Mouse (Mus musculus) MEL (cell line): Measurements from ENCODE around the gene Ambra1. TPM values are rescaled to one million over a fixed set of nuclear protein-coding genes. Genes with fewer than 3 reads are reported as not detected.

ENCODE experiments used
- DNase-seq: peaks from one replicate; pipeline ENCODE4 v3.0.0; 2011; ENCODE audit warnings: low read depth, low spot score
- H3K27ac ChIP-seq: 2 replicates; pipeline ENCODE4 v1.5.1; 2012; ENCODE audit warnings: low read depth, mild to moderate bottlenecking, control low read depth, low read length, moderate library complexity; ENCODE audit not compliant: control insufficient read depth
- H3K27me3 ChIP-seq, 2 experiments: fragments of 150-350 bp in 1 of 2; sonication (generic) in 1 of 2; 2 replicates each; pipeline ENCODE4 v1.6.1; 2012; ENCODE audit warnings: low read length in 2 of 2, mild to moderate bottlenecking in 2 of 2, improper control_type of control experiment in 1 of 2, moderate library complexity in 1 of 2; ENCODE audit not compliant: insufficient read depth in 2 of 2, control insufficient read depth in 1 of 2
- H3K36me3 ChIP-seq, 2 experiments: 2 replicates each; pipeline ENCODE4 v1.6.1; 2012 to 2014; ENCODE audit warnings: low read length in 2 of 2, improper control_type of control experiment in 1 of 2, inconsistent platforms in 1 of 2, mild to moderate bottlenecking in 1 of 2; ENCODE audit not compliant: insufficient read depth in 2 of 2, control insufficient read depth in 1 of 2
- H3K4me1 ChIP-seq, 2 experiments: fragments of 150-350 bp in 1 of 2; sonication (generic) in 1 of 2; 2 replicates each; pipeline ENCODE4 v1.6.1; 2012; ENCODE audit warnings: low read length in 2 of 2, improper control_type of control experiment in 1 of 2, mild to moderate bottlenecking in 1 of 2; ENCODE audit not compliant: insufficient read depth in 2 of 2, control insufficient read depth in 1 of 2
- H3K4me3 ChIP-seq, 2 experiments: fragments of 150-350 bp in 1 of 2; sonication (generic) in 1 of 2; 2 replicates each; pipeline ENCODE4 v1.5.1; 2012; ENCODE audit warnings: low read depth in 2 of 2, low read length in 2 of 2, mild to moderate bottlenecking in 2 of 2, moderate library complexity in 2 of 2, control low read depth in 1 of 2, improper control_type of control experiment in 1 of 2; ENCODE audit not compliant: control insufficient read depth in 1 of 2, insufficient read depth in 1 of 2
- H3K79me2 ChIP-seq: 2 replicates; pipeline ENCODE4 v1.6.1; 2012; ENCODE audit warnings: mild to moderate bottlenecking, low read length, moderate library complexity; ENCODE audit not compliant: control insufficient read depth, poor library complexity, insufficient read depth
- H3K9ac ChIP-seq: 2 replicates; pipeline ENCODE4 v1.6.1; 2012; ENCODE audit warnings: low read depth, mild to moderate bottlenecking, control low read depth, low read length, moderate library complexity; ENCODE audit not compliant: control insufficient read depth, poor library complexity, severe bottlenecking
- H3K9me3 ChIP-seq: fragments of 150-350 bp; sonication (generic); replicated peaks from 2 replicates; pipeline ENCODE4 v1.6.1; 2012; ENCODE audit warnings: mild to moderate bottlenecking, low read length, improper control_type of control experiment, moderate library complexity; ENCODE audit not compliant: insufficient read depth
- BHLHE40 ChIP-seq: IDR thresholded peaks from 2 replicates; pipeline ENCODE4 v1.6.1; 2012; ENCODE audit warnings: low read depth, mild to moderate bottlenecking, inconsistent platforms, low read length, improper control_type of control experiment, borderline replicate concordance
- CHD2 ChIP-seq: IDR thresholded peaks from 2 replicates; pipeline ENCODE4 v1.6.1; 2011; ENCODE audit warnings: low read length, improper control_type of control experiment
- E2F4 ChIP-seq: IDR thresholded peaks from 2 replicates; pipeline ENCODE4 v1.6.1; 2011; ENCODE audit warnings: low read depth, low read length, improper control_type of control experiment, borderline replicate concordance
- EP300 ChIP-seq, 2 experiments: IDR thresholded peaks; 2 replicates each; pipeline ENCODE4 v1.6.1; 2011; ENCODE audit warnings: improper control_type of control experiment in 2 of 2, low read length in 2 of 2, low read depth in 1 of 2, mild to moderate bottlenecking in 1 of 2
- ETS1 ChIP-seq: IDR thresholded peaks from 2 replicates; pipeline ENCODE4 v1.6.1; 2012; ENCODE audit warnings: low read depth, mild to moderate bottlenecking, inconsistent platforms, low read length, improper control_type of control experiment, moderate library complexity
- GABPA ChIP-seq: IDR thresholded peaks from 2 replicates; pipeline ENCODE4 v1.6.1; 2012; ENCODE audit warnings: low read depth, mild to moderate bottlenecking, inconsistent platforms, low read length, improper control_type of control experiment, moderate library complexity
- GATA1 ChIP-seq: IDR thresholded peaks from 2 replicates; pipeline ENCODE4 v1.6.1; 2011; ENCODE audit warnings: low read depth, low read length, improper control_type of control experiment
- JUND ChIP-seq: IDR thresholded peaks from 2 replicates; pipeline ENCODE4 v1.6.1; 2011; ENCODE audit warnings: low read depth, mild to moderate bottlenecking, improper control_type of control experiment, low read length
- KAT2A ChIP-seq: conservative IDR thresholded peaks from 2 replicates; pipeline ENCODE4 v1.6.1; 2012; ENCODE audit warnings: low read depth, low read length, improper control_type of control experiment, inconsistent platforms
- MAFK ChIP-seq: IDR thresholded peaks from 2 replicates; pipeline ENCODE4 v1.6.1; 2011; ENCODE audit warnings: low read depth, mild to moderate bottlenecking, low read length, improper control_type of control experiment, borderline replicate concordance
- MAX ChIP-seq: IDR thresholded peaks from 2 replicates; pipeline ENCODE4 v1.6.1; 2011; ENCODE audit warnings: low read length, improper control_type of control experiment
- MAZ ChIP-seq: IDR thresholded peaks from 2 replicates; pipeline ENCODE4 v1.6.1; 2012; ENCODE audit warnings: low read depth, mild to moderate bottlenecking, inconsistent platforms, low read length, improper control_type of control experiment
- MEF2A ChIP-seq: IDR thresholded peaks from 2 replicates; pipeline ENCODE4 v1.6.1; 2014; ENCODE audit warnings: low read depth, mild to moderate bottlenecking, inconsistent platforms, low read length, improper control_type of control experiment; ENCODE audit not compliant: poor library complexity, insufficient replicate concordance, severe bottlenecking; ENCODE audit errors: extremely low read depth
- MXI1 ChIP-seq: IDR thresholded peaks from 2 replicates; pipeline ENCODE4 v1.6.1; 2011; ENCODE audit warnings: mild to moderate bottlenecking, low read depth, low read length, improper control_type of control experiment
- NELFE ChIP-seq: IDR thresholded peaks from 2 replicates; pipeline ENCODE4 v1.6.1; 2011; ENCODE audit warnings: low read depth, low read length, improper control_type of control experiment
- POLR2AphosphoS2 ChIP-seq: IDR thresholded peaks from 2 replicates; pipeline ENCODE4 v1.6.1; 2011; ENCODE audit warnings: low read length, improper control_type of control experiment
- POLR2AphosphoS5 ChIP-seq: IDR thresholded peaks from 2 replicates; pipeline ENCODE4 v1.6.1; 2012; ENCODE audit warnings: low read depth, borderline replicate concordance, mild to moderate bottlenecking, inconsistent platforms, low read length, moderate library complexity, mixed read lengths
- RAD21 ChIP-seq: IDR thresholded peaks from 2 replicates; pipeline ENCODE4 v1.6.1; 2011; ENCODE audit warnings: mild to moderate bottlenecking, low read depth, low read length, improper control_type of control experiment
- SIN3A ChIP-seq: IDR thresholded peaks from 2 replicates; pipeline ENCODE4 v1.6.1; 2012; ENCODE audit warnings: low read length, improper control_type of control experiment, inconsistent platforms
- TBP ChIP-seq: IDR thresholded peaks from 2 replicates; pipeline ENCODE4 v1.8.0; 2011; ENCODE audit warnings: low read depth, low read length, improper control_type of control experiment
- TCF12 ChIP-seq: IDR thresholded peaks from 2 replicates; pipeline ENCODE4 v1.6.1; 2014; ENCODE audit warnings: low read depth, mild to moderate bottlenecking, inconsistent platforms, low read length, improper control_type of control experiment, moderate library complexity
- UBTF ChIP-seq: IDR thresholded peaks from 2 replicates; pipeline ENCODE4 v1.6.1; 2012; ENCODE audit warnings: low read depth, mild to moderate bottlenecking, inconsistent platforms, low read length, improper control_type of control experiment, moderate library complexity, borderline replicate concordance; ENCODE audit not compliant: insufficient read depth
- USF1 ChIP-seq: IDR thresholded peaks from 2 replicates; pipeline ENCODE4 v1.6.1; 2014; ENCODE audit warnings: low read depth, mild to moderate bottlenecking, inconsistent platforms, low read length, improper control_type of control experiment, moderate library complexity
- ZKSCAN1 ChIP-seq: IDR thresholded peaks from 2 replicates; pipeline ENCODE4 v1.6.1; 2012; ENCODE audit warnings: low read depth, mild to moderate bottlenecking, inconsistent platforms, low read length, improper control_type of control experiment, moderate library complexity
- polyA plus RNA-seq, 2 experiments: library from polyadenylated mRNA; stranded (reverse) in 1 of 2; unstranded in 1 of 2; fragments of >175 nt in 1 of 2; fragments of >200 nt in 1 of 2; gene quantifications; 2 replicates each; pipeline versions ENCODE4 v1.2.1 to v1.2.4; 2012; ENCODE audit warnings: low replicate concordance in 2 of 2, low read depth in 1 of 2; ENCODE audit not compliant: insufficient read length in 2 of 2, insufficient read depth in 1 of 2, missing spikeins in 1 of 2
- total RNA-seq: library from RNA; depleted of rRNA; stranded (reverse); fragments of 300-350 nt; gene quantifications from 2 replicates; pipeline ENCODE4 v1.2.3, GENCODE M21; 2012

The Ambra1 gene
- total and polyA plus RNA-seq, 3 experiments: 14.6 to 24.7 TPM; not detected in 1

GRCm38 (mm10) chr2:91932160-91932711 lies 202.3 kb downstream of the Ambra1 start, which contains the start of gene Mdk:
Gene Mdk (minus strand): TSS chr2:91932297.
- no peak within 1 kb of the TSS for H3K4me3 ChIP-seq
- no peaks in the 10 kb centered on the region; a peak in 1 of 4 replicates for H3K36me3 ChIP-seq
- peaks cover 0 to 3% of the 10 kb centered on the region in 2 experiments; a peak in 1 of 4 replicates for H3K4me1 ChIP-seq
- no peaks in the 10 kb centered on the region for H3K9me3 ChIP-seq
- H3K79me2 ChIP-seq: no peaks in the 10 kb centered on the region
- TF ChIP-seq NELFE (no peak), TCF12 (no peak), SIN3A (no peak), MAZ (no peak), MXI1 (no peak), KAT2A (no peak), GABPA (no peak), RAD21 (no peak), ZKSCAN1 (no peak), UBTF (no peak), BHLHE40 (no peak), MEF2A (no peak), CHD2 (no peak), MAFK (no peak), MAX (no peak), TBP (no peak), JUND (no peak), ETS1 (no peak), GATA1 (no peak), E2F4 (no peak)
- no peak for DNase-seq
- no peak within 1 kb of the TSS for H3K27ac ChIP-seq
- no peak within 1 kb of the TSS for H3K9ac ChIP-seq
- H3K27me3 ChIP-seq: no peaks in the 10 kb centered on the region

- H3K36me3 ChIP-seq: no peaks in the 10 kb centered on the region; a peak in 1 of 4 replicates
Observed at GRCm38 (mm10) chr2:91932737-91933350, 202.9 kb downstream of the Ambra1 start.

More at GRCm38 (mm10) chr2:91932737-91933350, 202.9 kb downstream of the Ambra1 start:
- H3K4me3 ChIP-seq: no peak overlapping the region
- no peak for DNase-seq
- no peaks in the 10 kb centered on the region for H3K27me3 ChIP-seq
- H3K9me3 ChIP-seq: no peaks in the 10 kb centered on the region
- H3K27ac ChIP-seq: no peak overlapping the region
- H3K9ac ChIP-seq: no peak overlapping the region
- TF ChIP-seq POLR2AphosphoS2 (peak; percentile 40; the same call in 1 of the 2 replicates), EP300 (IDR thresholded peaks at IDR 0.05; ENCODE audit: low read depth in 1 of 2, low read length in 2 of 2) (no peak), POLR2AphosphoS5 (no peak), BHLHE40 (no peak), USF1 (no peak)
- TF ChIP-seq, all 39 proteins: peak for 1
- Histone ChIP-seq H3K79me2 (no peaks in the 10 kb centered on the region), H3K4me1 (no peaks in the 10 kb centered on the region)
